Mouse (Mus musculus) myocyte (in vitro differentiated cells): Measurements from ENCODE around the gene Olfr790.

ENCODE experiments used
- POLR2A ChIP-seq: IDR thresholded peaks from one replicate; pipeline ENCODE4 v1.6.1; 2011; ENCODE audit warnings: low read depth, mild to moderate bottlenecking, control low read depth, moderate library complexity; ENCODE audit not compliant: insufficient read length
- REST ChIP-seq: IDR thresholded peaks from one replicate; pipeline ENCODE4 v1.6.1; 2011; ENCODE audit warnings: mild to moderate bottlenecking, control low read depth, moderate library complexity; ENCODE audit not compliant: insufficient read depth, insufficient read length

- TF ChIP-seq POLR2A (no peak), REST (no peak)
Measured at GRCm38 (mm10) chr10:129498192-129498591, at the start of gene Olfr790.
